Mouse (Mus musculus) brain, adult 2 months (tissue): ENCODE data around the gene Pias4.
"Not testable (repeated sequence)": the region's sequence is repeated elsewhere in the genome, so short reads cannot be mapped to it uniquely, and the experiment has no call there.

Source experiments
- DNase-seq: peaks from one replicate; pipeline ENCODE4 v3.0.0; 2011; ENCODE audit warnings: low read depth, low spot score

Gene Pias4

GRCm38 (mm10) chr10:81173132-81173531 lies 5.4 kb upstream of the Pias4 start:
- DNase-seq: peak; percentile 92

GRCm38 (mm10) chr10:81169411-81169900 lies 1.7 kb upstream of the Pias4 start:
- not testable (repeated sequence) for DNase-seq

- DNase-seq: peak; percentile 91
These were observed 960 bp upstream of the Pias4 start for GRCm38 (mm10) chr10:81168521-81169244.

GRCm38 (mm10) chr10:81168087-81168431 lies 336 bp upstream of the Pias4 start:
- no peak for DNase-seq

GRCm38 (mm10) chr10:81165118-81165517 lies 2.6 kb downstream of the Pias4 start:
- peak; percentile 88 for DNase-seq

GRCm38 (mm10) chr10:81162318-81162652 lies 5.4 kb downstream of the Pias4 start:
- no peak for DNase-seq

- no peak for DNase-seq
These were observed 6.0 kb downstream of the Pias4 start for GRCm38 (mm10) chr10:81161602-81162317.

- DNase-seq: peak; percentile 86
These were observed 13.0 kb downstream of the Pias4 start for GRCm38 (mm10) chr10:81154736-81155135.

- no peak for DNase-seq
These were observed 13.4 kb downstream of the Pias4 start for GRCm38 (mm10) chr10:81154313-81154712.

GRCm38 (mm10) chr10:81152609-81153008 lies 15.1 kb downstream of the Pias4 start:
- no peak for DNase-seq

- no peak for DNase-seq
These were observed 16.5 kb downstream of the Pias4 start for GRCm38 (mm10) chr10:81151261-81151660.

GRCm38 (mm10) chr10:81146296-81146695 lies 21.4 kb downstream of the Pias4 start:
- peak; percentile 58 for DNase-seq

GRCm38 (mm10) chr10:81145778-81146177 lies 21.9 kb downstream of the Pias4 start:
- DNase-seq: no peak

- no peak for DNase-seq
These were observed 22.4 kb downstream of the Pias4 start for GRCm38 (mm10) chr10:81145307-81145706.

GRCm38 (mm10) chr10:81144667-81145066 lies 23.1 kb downstream of the Pias4 start:
- DNase-seq: no peak

- no peak for DNase-seq
These were observed 23.8 kb downstream of the Pias4 start for GRCm38 (mm10) chr10:81143845-81144437.

GRCm38 (mm10) chr10:81143157-81143633 lies 24.5 kb downstream of the Pias4 start:
- peak; percentile 66 for DNase-seq

GRCm38 (mm10) chr10:81142551-81142981 lies 25.2 kb downstream of the Pias4 start:
- DNase-seq: peak; percentile 65

- no peak for DNase-seq
These were observed 26.1 kb downstream of the Pias4 start for GRCm38 (mm10) chr10:81141455-81142210.

GRCm38 (mm10) chr10:81140717-81141454 lies 26.8 kb downstream of the Pias4 start:
- DNase-seq: no peak

- DNase-seq: peak; percentile 65
These were observed 27.7 kb downstream of the Pias4 start for GRCm38 (mm10) chr10:81140005-81140404.
